Mouse (Mus musculus): ENCODE data around the gene Odc1.

Gene Odc1

DNA sequence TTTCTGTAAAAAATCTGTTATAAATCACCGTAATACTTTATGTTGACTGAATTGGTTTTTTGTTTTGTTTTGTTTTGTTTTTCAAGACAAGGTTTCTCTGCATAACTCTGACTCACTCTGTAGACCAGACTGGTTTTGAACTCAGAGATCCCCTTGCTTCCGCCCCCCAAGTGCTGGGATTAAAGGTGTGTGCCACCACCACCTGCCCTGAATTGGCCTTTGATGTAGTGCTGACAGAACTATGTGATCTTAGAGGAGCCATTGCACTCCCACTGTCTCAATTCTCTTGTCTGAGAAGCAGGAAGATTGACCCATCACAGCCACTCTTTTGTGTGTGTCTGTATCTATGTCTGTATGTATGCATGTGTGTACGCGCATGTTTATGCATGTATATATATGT lies 37.8 kb downstream of the Odc1 start:
- intact Hi-C loops (cut with DNase I): no loop called here

DNA sequence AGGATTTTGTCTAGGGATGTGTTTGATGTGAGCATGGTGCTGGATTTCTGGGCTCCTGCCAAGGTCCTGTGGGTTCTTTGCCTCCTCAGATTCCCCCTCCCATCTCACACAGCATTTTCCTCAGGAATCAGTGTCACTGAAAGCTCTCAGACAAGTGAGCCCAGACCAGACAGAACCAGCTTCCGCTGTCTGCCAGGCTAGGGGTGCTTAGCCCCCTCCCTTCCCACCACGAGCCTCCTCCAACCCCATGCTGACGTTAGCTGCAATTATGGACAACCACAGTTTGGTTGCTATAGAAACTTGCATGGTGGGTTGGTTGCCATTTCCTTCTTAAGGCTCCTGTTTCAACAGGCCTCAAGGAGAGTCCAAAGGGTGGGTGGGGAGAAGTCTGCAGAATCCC lies 39.3 kb downstream of the Odc1 start:
- intact Hi-C loops (cut with DNase I): no loop called here

DNA sequence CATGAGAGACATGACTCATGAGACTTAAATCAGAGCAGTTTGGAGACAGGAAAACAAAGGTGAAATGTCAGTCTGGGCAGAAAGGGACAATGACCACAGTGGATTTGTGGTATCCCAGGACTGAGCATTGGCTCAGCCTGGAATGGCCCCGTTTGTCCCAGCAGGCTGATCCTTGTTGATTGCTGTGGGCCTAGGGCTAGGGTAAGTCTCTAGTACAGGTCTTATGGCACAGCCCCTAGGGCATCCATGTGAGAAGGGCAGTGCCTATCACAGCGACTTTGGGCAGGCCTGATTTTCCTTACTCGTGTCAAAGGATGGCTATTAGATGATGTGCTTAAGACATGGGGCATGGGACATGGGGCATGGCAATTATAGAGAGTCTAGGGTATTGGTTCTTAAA lies 41.4 kb downstream of the Odc1 start:
- intact Hi-C loops (cut with DNase I): no loop called here

DNA sequence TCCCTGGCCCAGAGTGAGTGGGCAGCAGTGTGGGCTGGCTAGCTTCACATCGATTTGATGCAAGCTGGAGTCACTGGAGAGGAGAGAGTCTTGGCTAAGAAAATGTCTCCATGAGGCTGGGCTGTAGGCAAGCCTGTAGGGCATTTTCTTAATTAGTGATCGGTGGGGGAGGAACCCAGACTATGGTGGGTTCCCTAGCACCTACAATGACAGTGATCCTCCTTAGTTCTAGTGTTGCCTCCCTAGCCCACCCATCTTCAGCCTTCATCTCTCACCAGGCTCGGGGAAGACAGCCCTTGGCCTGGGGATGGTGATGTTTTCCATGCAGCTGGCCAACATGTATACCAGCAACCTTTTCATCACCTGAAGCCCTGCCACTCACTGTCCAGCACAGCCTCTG lies 43.8 kb downstream of the Odc1 start:
- intact Hi-C loops (cut with DNase I): no loop called here

DNA sequence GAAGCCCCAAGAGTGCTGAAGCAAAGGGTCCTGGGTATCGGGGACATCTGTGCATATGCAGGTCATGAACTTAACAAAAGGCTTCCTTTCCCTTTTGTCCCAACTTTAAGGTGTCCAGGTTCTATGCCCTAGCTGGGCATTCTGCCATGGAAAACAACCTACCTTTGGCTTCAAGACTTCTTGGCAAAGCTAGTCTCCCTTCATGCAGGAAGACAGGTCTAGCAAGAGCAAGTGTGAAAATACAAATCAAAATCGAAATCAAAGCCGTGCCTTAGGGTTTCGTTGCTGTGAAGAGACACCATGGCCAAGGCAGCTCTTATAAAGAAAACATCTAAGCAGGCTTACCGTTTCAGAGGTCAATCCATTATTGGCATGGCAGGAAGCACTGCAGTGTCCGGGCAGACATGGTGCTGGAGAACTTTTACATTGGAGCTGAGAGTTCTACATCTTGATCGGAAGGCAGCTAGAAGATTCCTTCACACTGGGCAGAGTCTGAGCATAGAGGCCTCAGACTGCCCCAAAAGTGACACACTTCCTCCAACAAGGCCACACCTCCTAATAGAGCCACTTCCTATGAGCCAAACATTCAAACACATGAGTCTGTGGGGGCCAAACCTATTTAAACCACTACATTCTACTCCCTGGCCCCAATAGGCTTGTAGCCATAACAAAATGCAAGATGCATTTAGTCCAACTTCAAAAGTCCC lies 44.5 kb downstream of the Odc1 start:
- intact Hi-C loops (cut with DNase I): no loop called here

DNA sequence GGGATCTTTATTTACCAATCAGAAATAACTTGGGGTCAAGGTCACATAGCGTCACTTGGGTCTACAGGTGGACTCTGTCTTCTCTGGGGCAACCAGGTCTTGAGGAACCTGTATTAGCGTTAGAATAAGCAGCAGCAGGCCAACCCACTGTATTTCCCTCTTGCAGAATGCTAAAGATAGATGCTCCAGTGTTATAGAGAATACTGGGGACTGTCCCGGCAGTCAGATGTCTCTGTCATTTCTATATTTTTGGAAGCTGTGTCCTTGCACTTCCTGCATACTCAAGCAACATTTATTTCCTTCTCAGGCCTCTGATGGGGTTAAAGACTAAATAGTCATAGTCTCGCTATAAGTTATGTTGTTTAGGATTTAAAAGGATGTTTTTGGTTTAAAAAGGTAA lies 46.7 kb downstream of the Odc1 start:
- intact Hi-C loops (cut with DNase I): no loop called here

DNA sequence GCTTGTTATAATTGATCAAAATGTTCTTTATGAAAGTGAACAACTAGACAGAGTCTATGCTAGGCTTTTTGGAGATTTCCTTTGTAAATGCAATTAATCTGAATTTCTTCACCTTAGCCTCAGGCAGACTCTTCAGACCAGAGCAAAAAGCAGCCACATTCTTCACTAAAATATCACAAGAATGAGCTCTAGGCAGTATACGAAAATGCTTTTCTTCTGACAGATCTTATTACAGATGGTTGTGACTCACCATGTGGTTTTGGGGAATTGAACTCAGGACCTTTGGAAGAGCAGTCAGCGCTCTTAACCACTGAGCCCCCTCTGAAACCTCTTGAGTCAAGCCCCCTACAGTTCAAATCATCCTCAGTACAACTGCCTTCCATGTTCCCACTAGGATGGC lies 49.4 kb downstream of the Odc1 start:
- intact Hi-C loops (cut with DNase I): no loop called here

DNA sequence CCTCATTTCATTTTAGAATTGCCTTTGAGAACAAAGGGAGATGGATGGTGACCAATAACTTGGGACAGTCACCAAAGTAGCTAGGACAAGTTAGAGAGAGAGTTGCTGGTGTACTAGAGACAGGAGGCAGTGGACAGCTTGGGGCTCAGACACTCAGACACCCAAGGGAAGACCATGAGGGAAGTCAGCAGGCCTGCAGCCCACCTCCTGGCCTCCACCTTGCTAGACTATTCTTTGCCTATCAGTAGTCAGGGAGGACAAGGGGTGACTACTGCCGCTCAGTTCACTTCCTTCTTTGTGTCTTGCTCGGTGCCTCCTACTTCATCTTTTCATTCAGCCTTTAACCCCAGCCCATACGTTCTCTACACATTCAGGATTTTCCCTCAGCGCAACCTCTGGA lies 50.1 kb downstream of the Odc1 start:
- intact Hi-C loops (cut with DNase I): no loop called here

DNA sequence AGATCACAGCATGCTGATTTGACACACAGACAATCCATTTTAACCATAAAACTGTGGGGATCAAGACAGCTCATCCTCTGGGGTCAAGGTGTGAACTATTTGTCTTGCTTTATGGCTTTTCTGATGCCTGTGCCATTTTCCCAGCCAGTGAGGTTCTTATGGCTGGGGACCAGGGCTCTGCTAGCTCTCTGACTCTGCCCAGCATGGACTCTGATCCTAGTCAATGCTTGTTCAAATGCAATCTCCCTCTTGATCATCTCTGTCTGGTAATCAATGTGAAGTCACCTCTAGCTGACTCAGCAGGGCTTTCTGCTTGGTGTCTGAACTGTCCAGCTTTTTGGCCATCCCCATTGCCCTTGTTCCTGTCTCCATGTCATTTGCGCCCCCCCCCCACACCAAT lies 50.6 kb downstream of the Odc1 start:
- intact Hi-C loops (cut with DNase I): no loop called here

Data from adrenal gland (tissue).